Mouse (Mus musculus): ENCODE measurements at regions not wholly inside any gene's neighbourhood (a gene's known extent, or its start where the extent isn't known, plus 50 kb on each side); places are given as distances from the start of the nearest gene placed in this dataset.

GRCm38 (mm10) chr8:117894861-117895260, 93.1 kb upstream of the Mphosph6 start:
- peak; percentile 85 for DNase-seq (ENCODE audit: low read depth, low spot score)

- peak; percentile 63 for DNase-seq (ENCODE audit: low read depth, low spot score)
Observed at GRCm38 (mm10) chr8:117890211-117890610, 88.5 kb upstream of the Mphosph6 start.

- DNase-seq (ENCODE audit: low read depth, low spot score), result no peak
Observed at GRCm38 (mm10) chr8:117881414-117881973, 79.8 kb upstream of the Mphosph6 start.

- peak; percentile 84 for DNase-seq (ENCODE audit: low read depth, low spot score)
Observed at GRCm38 (mm10) chr8:117880279-117880975, 78.7 kb upstream of the Mphosph6 start.

GRCm38 (mm10) chr8:117873611-117874010, 71.9 kb upstream of the Mphosph6 start:
- no peak for DNase-seq (ENCODE audit: low read depth, low spot score)

GRCm38 (mm10) chr8:117867138-117867537, 65.4 kb upstream of the Mphosph6 start:
- DNase-seq (ENCODE audit: low read depth, low spot score), result no peak

GRCm38 (mm10) chr8:117865014-117865413, 63.3 kb upstream of the Mphosph6 start:
- no peak for DNase-seq (ENCODE audit: low read depth, low spot score)

GRCm38 (mm10) chr8:117863837-117864236, 62.1 kb upstream of the Mphosph6 start:
- peak; percentile 42 for DNase-seq (ENCODE audit: low read depth, low spot score)

- no peak for DNase-seq (ENCODE audit: low read depth, low spot score)
Observed at GRCm38 (mm10) chr8:117862318-117862717, 60.6 kb upstream of the Mphosph6 start.

- DNase-seq (ENCODE audit: low read depth, low spot score), result peak; percentile 17
Observed at GRCm38 (mm10) chr8:117859734-117860133, 58.0 kb upstream of the Mphosph6 start.

- peak; percentile 24 for DNase-seq (ENCODE audit: low read depth, low spot score)
Observed at GRCm38 (mm10) chr8:117859095-117859494, 57.4 kb upstream of the Mphosph6 start.

- DNase-seq (ENCODE audit: low read depth, low spot score), result no peak
Observed at GRCm38 (mm10) chr8:117856121-117856520, 54.4 kb upstream of the Mphosph6 start.

- no peak for DNase-seq (ENCODE audit: low read depth, low spot score)
Observed at GRCm38 (mm10) chr8:117854942-117855491, 53.3 kb upstream of the Mphosph6 start.

GRCm38 (mm10) chr8:117854301-117854700, 52.6 kb upstream of the Mphosph6 start:
- DNase-seq (ENCODE audit: low read depth, low spot score), result no peak

GRCm38 (mm10) chr8:117853408-117853807, 51.7 kb upstream of the Mphosph6 start:
- peak; percentile 45 for DNase-seq (ENCODE audit: low read depth, low spot score)

- no peak for DNase-seq (ENCODE audit: low read depth, low spot score)
Observed at GRCm38 (mm10) chr8:117852521-117852920, 50.8 kb upstream of the Mphosph6 start.
